Mouse (Mus musculus) ES-E14 (cell line): ENCODE measurements at regions not wholly inside any gene's neighbourhood (a gene's known extent, or its start where the extent isn't known, plus 50 kb on each side); places are given as distances from the start of the nearest gene placed in this dataset.

ENCODE experiments used
- DNase-seq: peaks from one replicate; pipeline ENCODE4 v3.0.0-alpha.2; 2013; ENCODE audit warnings: low read depth, low spot score
- H3K27ac ChIP-seq: 2 replicates; pipeline ENCODE4 v1.5.1; 2012; ENCODE audit warnings: low read depth, mild to moderate bottlenecking, low read length, moderate library complexity, mixed read lengths; ENCODE audit not compliant: poor library complexity, insufficient read depth, severe bottlenecking
- H3K36me3 ChIP-seq: 2 replicates; pipeline ENCODE4 v1.6.1; 2012; ENCODE audit warnings: mild to moderate bottlenecking, low read length, moderate library complexity, mixed read lengths; ENCODE audit not compliant: control insufficient read depth, poor library complexity, insufficient read depth, severe bottlenecking
- H3K4me1 ChIP-seq, 2 experiments: fragments of 150-350 bp in 1 of 2; sonication (generic) in 1 of 2; 2 replicates each; pipeline ENCODE4 v1.6.1; 2012; ENCODE audit warnings: low read length in 2 of 2, mild to moderate bottlenecking in 1 of 2, mixed read lengths in 1 of 2; ENCODE audit not compliant: control insufficient read depth in 2 of 2, insufficient read depth in 2 of 2, poor library complexity in 1 of 2
- H3K4me3 ChIP-seq, 2 experiments: fragments of 150-350 bp in 1 of 2; sonication (generic) in 1 of 2; 2 replicates each; pipeline ENCODE4 v1.5.1; 2012; ENCODE audit warnings: low read length in 2 of 2, low read depth in 1 of 2, mild to moderate bottlenecking in 1 of 2, mixed read lengths in 1 of 2; ENCODE audit not compliant: insufficient read depth in 1 of 2, poor library complexity in 1 of 2, severe bottlenecking in 1 of 2
- H3K9ac ChIP-seq: 2 replicates; pipeline ENCODE4 v1.6.1; 2012; ENCODE audit warnings: low read depth, mild to moderate bottlenecking, low read length, mixed read lengths; ENCODE audit not compliant: poor library complexity, insufficient read depth, severe bottlenecking
- H3K9me3 ChIP-seq: fragments of 150-350 bp; sonication (generic); 2 replicates; pipeline ENCODE4 v1.6.1; 2012; ENCODE audit warnings: low read depth, mild to moderate bottlenecking, low read length; ENCODE audit not compliant: control insufficient read depth, insufficient read depth
- CHD2 ChIP-seq: IDR thresholded peaks from 2 replicates; pipeline ENCODE4 v1.6.1; 2014; ENCODE audit warnings: mild to moderate bottlenecking, low read depth, low read length, inconsistent platforms
- HCFC1 ChIP-seq: IDR thresholded peaks from 2 replicates; pipeline ENCODE4 v1.6.1; 2012; ENCODE audit warnings: low read length, inconsistent platforms, borderline replicate concordance; ENCODE audit not compliant: insufficient read depth
- MAFK ChIP-seq: IDR thresholded peaks from 2 replicates; pipeline ENCODE4 v1.6.1; 2014; ENCODE audit warnings: mild to moderate bottlenecking, low read depth, low read length, inconsistent platforms; ENCODE audit not compliant: insufficient read depth
- ZC3H11A ChIP-seq: IDR thresholded peaks from 2 replicates; pipeline ENCODE4 v1.6.1; 2012; ENCODE audit warnings: low read depth, mild to moderate bottlenecking, inconsistent platforms, low read length, borderline replicate concordance
- ZNF384 ChIP-seq: IDR thresholded peaks from 2 replicates; pipeline ENCODE4 v1.6.1; 2012; ENCODE audit warnings: low read depth, low read length, inconsistent platforms
- in situ Hi-C, 2 experiments: fragments of 600-800 bp; cut with MboI; formaldehyde crosslinking; loops; one replicate each; pipeline ENCODE4 v1.15.1; 2025; ENCODE audit warnings: low sequenced_read_pairs in 2 of 2, inconsistent platforms in 1 of 2; ENCODE audit not compliant: unreplicated experiment in 2 of 2

DNA sequence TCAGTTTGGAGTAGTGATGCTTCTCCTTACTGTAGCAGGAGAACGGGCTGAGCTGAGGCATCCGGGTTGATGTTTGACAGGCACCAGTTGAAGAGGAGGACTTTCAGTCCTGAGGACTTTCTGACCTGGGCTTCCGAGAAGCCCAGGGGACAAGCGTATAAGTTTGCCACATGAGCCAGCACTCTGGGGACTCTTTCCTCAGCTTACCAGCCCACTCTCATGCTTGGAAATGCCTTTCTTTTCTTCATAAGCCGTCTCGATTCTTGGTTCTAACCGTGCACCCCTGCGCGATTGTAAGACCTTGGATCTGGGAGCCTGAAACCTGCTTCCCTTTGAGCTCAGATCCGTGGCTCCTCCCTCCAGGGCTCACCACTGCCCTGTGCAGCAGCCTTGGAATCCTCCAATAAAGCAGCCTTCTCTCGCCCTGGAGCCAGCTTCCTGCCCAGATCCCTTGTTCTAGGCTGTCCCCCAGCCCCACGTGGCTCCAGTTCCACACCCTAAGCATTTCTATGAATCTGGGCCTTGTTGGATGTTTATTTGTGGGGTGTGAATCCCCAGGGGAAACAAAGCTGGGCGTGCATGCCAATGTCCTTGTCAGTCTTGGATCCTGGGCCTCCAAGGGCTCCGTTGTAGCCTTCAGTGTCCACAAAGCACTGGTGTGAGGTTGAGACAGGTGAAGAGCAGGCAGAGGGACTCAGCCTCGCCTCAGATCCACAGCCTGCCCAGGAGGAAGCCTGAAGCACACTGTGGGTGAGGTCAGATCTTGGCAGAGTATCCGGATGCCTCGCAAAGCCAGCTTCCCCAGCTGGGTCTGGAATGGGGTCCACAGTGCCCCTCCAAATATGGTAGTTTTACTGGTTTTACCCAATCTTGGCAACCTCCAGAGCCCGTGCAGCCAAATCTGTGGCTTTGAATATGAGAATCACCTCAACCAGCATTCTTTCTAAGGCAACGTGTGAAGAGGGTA lies 163.7 kb downstream of the Ly86 start:
- Histone ChIP-seq H3K4me3 (peak overlapping the region in 1 of 2 experiments; percentile 37; a peak in 1 of 4 replicates), H3K27ac (no peak overlapping the region), H3K36me3 (no peaks in the 10 kb centered on the region), H3K4me1 (peaks cover 6 to 28% of the 10 kb centered on the region in 2 experiments), H3K9me3 (no peaks in the 10 kb centered on the region), H3K9ac (no peak overlapping the region)
- DNase-seq, result no peak
- TF ChIP-seq HCFC1 (no peak), CHD2 (no peak), ZC3H11A (no peak), MAFK (no peak), ZNF384 (no peak)
- in situ Hi-C loops, result no loop called here

DNA sequence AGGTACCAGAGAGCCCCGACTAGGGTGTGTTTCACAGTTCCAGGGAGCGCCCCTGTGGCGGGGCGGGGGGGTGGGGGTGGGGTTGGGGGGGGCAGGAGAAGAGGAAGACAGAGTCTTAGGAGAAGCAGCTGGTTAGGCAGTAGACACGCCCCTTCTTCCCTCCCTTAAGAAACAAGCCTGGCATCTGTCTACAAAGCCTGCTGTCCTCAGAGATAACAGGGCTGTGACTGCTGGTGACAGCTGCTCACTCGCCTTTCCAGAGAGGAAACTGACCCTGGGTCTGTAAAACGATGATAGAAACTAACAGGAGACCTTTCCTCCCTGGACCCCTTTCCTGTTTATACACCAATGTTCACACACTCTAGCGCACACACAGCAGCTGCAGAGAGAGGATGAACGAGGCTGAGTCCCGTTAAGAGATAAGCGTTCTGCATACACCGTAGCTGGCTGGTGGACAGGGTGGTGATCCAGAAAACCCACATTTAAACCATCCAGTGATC lies 164.4 kb downstream of the Ly86 start:
- TF ChIP-seq ZC3H11A (no peak), MAFK (no peak), ZNF384 (no peak), HCFC1 (no peak), CHD2 (no peak)
- Histone ChIP-seq H3K9me3 (no peaks in the 10 kb centered on the region), H3K4me1 (peaks cover 6 to 29% of the 10 kb centered on the region in 2 experiments), H3K27ac (no peak overlapping the region), H3K4me3 (no peak overlapping the region), H3K36me3 (no peaks in the 10 kb centered on the region), H3K9ac (no peak overlapping the region)
- DNase-seq, result no peak
- in situ Hi-C loops, result no loop called here

DNA sequence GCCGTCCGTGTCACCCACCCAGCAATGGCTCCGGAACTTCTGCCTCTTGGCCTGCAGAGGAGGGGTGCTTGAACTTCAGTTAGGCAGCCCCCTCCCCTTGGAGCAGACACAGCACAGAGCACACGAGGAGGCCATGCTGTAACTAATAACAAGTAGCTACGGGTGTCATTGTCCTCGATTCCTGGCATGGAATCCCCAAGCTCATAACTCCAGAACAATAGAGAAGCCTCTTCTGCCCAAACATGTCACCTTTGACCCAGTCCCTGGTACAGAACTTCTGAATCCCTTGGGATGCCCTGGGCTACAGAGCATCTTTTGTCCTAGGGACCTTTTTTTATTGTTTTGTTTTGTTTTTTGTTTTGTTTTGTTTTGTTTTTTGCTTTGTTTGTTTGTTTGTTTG lies 165.5 kb downstream of the Ly86 start:
- H3K27ac ChIP-seq, result no peak overlapping the region
- H3K9me3 ChIP-seq, result no peaks in the 10 kb centered on the region
- no peak overlapping the region for H3K4me3 ChIP-seq
- no peak overlapping the region for H3K9ac ChIP-seq
- in situ Hi-C loops, result no loop called here
- no peaks in the 10 kb centered on the region for H3K36me3 ChIP-seq
- DNase-seq, result no peak
- TF ChIP-seq ZNF384 (no peak), ZC3H11A (no peak), MAFK (no peak), CHD2 (no peak), HCFC1 (no peak)
- H3K4me1 ChIP-seq, result peaks cover 10 to 32% of the 10 kb centered on the region in 2 experiments

DNA sequence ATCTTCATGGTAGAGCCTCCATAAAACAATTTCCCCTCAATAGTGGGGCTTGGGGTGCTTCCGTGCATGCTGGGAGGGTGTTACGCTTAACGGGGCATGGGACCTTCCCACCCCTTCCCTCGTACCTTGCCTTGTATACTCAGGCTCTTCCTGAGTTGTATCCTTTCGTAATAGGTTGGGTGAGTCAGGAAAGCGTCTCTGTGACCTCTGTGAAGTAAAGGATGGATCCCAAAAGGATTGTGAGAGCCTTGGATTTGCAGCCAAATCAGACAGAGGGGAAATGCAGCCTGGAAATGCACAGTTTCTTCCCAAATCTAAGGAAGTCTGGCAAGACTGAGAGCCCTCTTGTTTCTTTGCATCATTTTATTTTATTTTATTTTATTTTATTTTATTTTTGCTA lies 166.0 kb downstream of the Ly86 start:
- Histone ChIP-seq H3K4me1 (peaks cover 10 to 30% of the 10 kb centered on the region in 2 experiments), H3K4me3 (no peak overlapping the region), H3K9ac (no peak overlapping the region), H3K36me3 (no peaks in the 10 kb centered on the region), H3K9me3 (no peaks in the 10 kb centered on the region), H3K27ac (no peak overlapping the region)
- TF ChIP-seq ZC3H11A (no peak), CHD2 (no peak), MAFK (no peak), HCFC1 (no peak), ZNF384 (no peak)
- DNase-seq, result no peak
- in situ Hi-C loops, result no loop called here
